Mouse (Mus musculus) layer of hippocampus, adult 18-20 months (tissue): ENCODE data around the gene Ccdc88c. TPM values are rescaled to one million over a fixed set of nuclear protein-coding genes. Genes with fewer than 3 reads are reported as not detected.

Source experiments
- DNase-seq, 2 experiments: peaks; one replicate each; pipeline ENCODE4 v3.0.0; 2022; ENCODE audit warnings: low spot score in 2 of 2
- microRNA-seq, 2 experiments: library from miRNA; unstranded; fragments of <30 nt; microRNA quantifications; one replicate each; pipeline ENCODE4 v1.2.0; 2021
- total RNA-seq, 2 experiments: library from RNA; stranded (reverse); gene quantifications; 2 replicates each; pipeline ENCODE4 v1.2.3; 2021

Ccdc88c gene
- total RNA-seq, 2 experiments from 2014 or later: 27.0 to 30.6 TPM

- peak in 1 of 2 experiments; percentile 47 for DNase-seq
Observed at GRCm38 (mm10) chr12:100886877-100887276, 142.0 kb downstream of the Ccdc88c start.

GRCm38 (mm10) chr12:100885585-100885984 lies 143.3 kb downstream of the Ccdc88c start:
- DNase-seq: no peak

DNA sequence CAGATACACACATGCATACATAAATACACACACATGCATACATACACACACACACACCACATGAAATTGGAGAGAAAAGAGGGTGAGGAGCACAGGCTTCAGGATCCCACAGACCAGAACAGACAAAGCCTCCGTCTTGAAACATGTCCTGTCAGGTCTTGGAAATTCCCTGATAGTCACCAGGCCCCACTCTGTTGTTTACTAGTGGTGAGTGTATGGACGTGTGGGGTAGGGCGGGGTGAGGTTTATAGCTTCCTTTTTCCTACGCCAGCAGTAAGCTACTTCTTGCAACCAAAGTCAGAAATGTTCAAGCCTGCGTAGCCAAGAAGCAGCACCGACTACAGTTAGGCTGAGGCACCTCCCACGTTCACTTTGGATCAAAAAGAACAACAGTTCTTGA lies 145.7 kb downstream of the Ccdc88c start:
- no peak for DNase-seq

GRCm38 (mm10) chr12:100878556-100878955 lies 150.3 kb downstream of the Ccdc88c start:
- DNase-seq: no peak

DNA sequence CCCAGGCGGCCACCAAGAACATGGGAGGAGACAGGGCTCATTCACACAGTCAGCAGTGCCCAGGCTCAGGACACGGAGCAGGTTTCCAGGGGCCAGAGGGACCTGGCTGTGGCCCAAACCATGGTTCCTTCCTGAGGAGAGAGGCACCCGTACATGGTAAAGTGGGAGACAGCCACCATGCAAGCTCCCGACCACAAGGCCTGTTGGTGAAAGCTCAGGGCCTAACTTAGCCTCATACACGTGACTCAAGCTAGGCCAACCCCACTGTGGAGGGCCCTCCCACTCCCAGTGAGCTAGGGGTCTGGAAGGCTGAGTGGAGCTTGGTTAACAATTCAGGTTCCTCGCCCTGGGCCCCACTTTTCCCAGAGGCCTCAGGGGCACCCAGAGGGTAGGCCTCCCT lies 150.9 kb downstream of the Ccdc88c start:
- DNase-seq: no peak

GRCm38 (mm10) chr12:100875960-100876359 lies 152.9 kb downstream of the Ccdc88c start:
- no peak for DNase-seq

DNA sequence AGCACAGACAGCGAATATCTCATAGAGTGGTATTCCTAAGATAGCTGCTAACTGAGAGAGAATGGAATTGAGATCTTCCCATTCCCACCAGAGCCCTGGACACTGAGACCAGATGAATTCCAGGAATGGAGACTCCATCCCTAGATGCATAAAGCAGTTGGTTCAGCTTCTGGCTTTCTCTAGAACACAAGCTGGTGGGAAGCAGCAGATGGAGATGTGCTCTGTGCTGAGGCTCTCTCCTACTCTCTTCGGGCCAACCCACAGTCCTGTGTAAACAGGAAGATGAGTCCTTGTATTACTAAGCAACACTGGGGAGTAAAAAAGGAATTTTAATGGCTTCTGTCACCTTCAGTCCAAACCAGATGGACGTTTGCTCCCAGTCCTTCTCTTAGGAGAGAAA lies 153.3 kb downstream of the Ccdc88c start:
- DNase-seq: peak; percentile 57 to 77

GRCm38 (mm10) chr12:100873612-100874011 lies 155.2 kb downstream of the Ccdc88c start:
- no peak for DNase-seq

- DNase-seq: no peak
Observed at GRCm38 (mm10) chr12:100871841-100872240, 157.0 kb downstream of the Ccdc88c start.

- DNase-seq: no peak
Observed at GRCm38 (mm10) chr12:100871234-100871633, 157.6 kb downstream of the Ccdc88c start.

GRCm38 (mm10) chr12:100868049-100868622 lies 160.7 kb downstream of the Ccdc88c start:
- peak in 1 of 2 experiments; percentile 56 for DNase-seq

DNA sequence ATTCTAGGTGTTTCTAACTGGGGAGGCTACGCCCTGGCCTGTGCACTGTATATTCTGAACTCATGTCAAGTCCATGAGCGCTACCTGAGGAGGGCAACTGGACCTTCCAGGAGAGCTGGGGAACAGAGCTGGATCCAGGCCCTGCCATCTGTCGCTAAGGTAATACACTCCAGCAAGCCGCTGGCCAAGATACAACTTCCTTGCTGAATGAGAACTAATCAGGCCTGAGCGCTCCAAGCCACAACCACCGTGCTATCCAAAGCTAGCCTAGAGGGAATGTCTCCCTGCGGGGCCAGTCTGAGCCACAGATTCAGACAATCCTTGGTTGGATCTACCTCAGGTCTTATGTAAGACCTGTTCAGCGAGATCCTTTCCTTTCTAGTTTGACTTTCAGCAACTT lies 161.8 kb downstream of the Ccdc88c start:
- DNase-seq: no peak

- DNase-seq: no peak
Observed at GRCm38 (mm10) chr12:100865509-100866078, 163.3 kb downstream of the Ccdc88c start.

GRCm38 (mm10) chr12:100865072-100865471 lies 163.8 kb downstream of the Ccdc88c start:
- no peak for DNase-seq

GRCm38 (mm10) chr12:100862856-100863446 lies 165.9 kb downstream of the Ccdc88c start:
- DNase-seq: no peak

DNA sequence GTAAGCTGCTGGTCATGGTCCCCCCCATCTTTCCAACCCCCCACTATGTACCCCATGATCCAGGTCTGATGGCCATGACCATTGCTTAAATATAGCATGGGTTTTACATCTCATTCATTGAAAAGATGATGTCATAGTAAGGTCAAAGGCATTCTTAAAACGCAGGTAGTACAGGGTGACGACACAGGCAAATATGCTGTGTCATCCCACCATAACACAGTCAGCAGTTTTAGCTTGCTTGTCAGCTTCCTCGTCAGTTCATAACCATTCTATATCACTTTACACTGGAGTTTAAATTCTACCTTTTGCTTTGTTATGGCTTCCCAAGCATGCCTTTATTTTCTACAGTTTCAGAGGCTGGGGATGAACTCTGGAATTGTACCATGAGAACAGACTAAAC lies 166.6 kb downstream of the Ccdc88c start:
- no peak for DNase-seq

Small RNA genes lying within 50 kb of the gene (microRNA-seq; reads per million reads assigned to microRNA genes)
- gene Mir1190: 0 reads per million in 2 experiments

Other genes starting within 250 kb of the Ccdc88c start
- 1 to 10 TPM; 6.2 to 8.6 TPM for gene Dglucy, start 250.0 kb downstream of the Ccdc88c start, total RNA-seq
- gene Gpr68, start 120.9 kb downstream of the Ccdc88c start, total RNA-seq: 10 to 100 TPM; 18.7 to 21.5 TPM
- gene Ppp4r3a, start 54.6 kb upstream of the Ccdc88c start, total RNA-seq: 10 to 100 TPM; 39.7 to 42.1 TPM